Mouse (Mus musculus): ENCODE data around the gene Bmp2k. TPM values are rescaled to one million over a fixed set of nuclear protein-coding genes. Genes with fewer than 3 reads are reported as not detected.
A peak's percentile ranks its signal among the peaks of the same experiment; 100 is the strongest.

The Bmp2k gene
- polyA plus RNA-seq, 1 experiment from 2014 or later: 7.8 TPM

DNA sequence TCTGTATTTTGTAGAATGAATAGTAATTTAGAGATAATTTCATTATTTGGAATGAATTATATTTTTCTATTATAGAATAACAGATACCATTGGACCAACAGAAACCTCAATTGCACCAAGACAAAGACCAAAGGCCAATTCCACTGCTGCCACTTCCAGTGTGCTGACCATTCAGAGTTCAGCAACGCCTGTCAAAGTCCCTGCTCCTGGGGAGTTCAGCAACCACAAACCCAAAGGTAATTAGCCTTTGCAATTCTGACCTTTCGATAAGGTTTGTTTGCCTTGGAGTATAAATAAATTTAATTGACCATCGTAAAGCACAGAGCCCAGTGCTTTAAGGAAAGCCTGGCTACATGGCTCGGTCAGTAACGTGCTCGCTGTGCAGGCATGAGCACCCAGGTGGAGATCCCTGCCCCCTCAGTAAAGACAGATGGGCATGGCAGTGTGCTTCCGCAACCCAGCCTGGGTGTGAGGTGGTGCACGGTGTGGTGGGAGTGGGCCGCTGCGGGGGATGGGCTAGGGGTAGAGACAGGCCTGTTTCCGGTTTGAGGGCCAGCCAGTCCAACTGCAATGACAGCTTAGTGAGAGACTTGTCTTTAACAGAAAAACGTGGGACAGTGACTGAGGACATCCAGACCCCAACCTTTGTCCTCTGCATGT, 59.4 kb downstream of the Bmp2k start:
- Histone ChIP-seq H3K9ac (ENCODE audit: low read length) (no peak overlapping the region), H3K4me1 (ENCODE audit: control insufficient read depth, insufficient read depth, low read length) (0 out of 2 replicates have a peak, but pooled peaks cover 3% of the 10 kb centered on the region), H3K4me2 (ENCODE audit: low read depth, severe bottlenecking) (no peak overlapping the region; the same call in 1 of the 2 replicates), H3K4me3 (ENCODE audit: low read depth, low read length) (no peak overlapping the region), H3K27me3 (ENCODE audit: control insufficient read depth, insufficient read depth, low read length) (no peaks in the 10 kb centered on the region), H3K27ac (replicated peaks; ENCODE audit: low read depth, low read length) (no peak overlapping the region), H3K9me3 (ENCODE audit: control insufficient read depth, low read length) (no peaks in the 10 kb centered on the region), H3K36me3 (ENCODE audit: control insufficient read depth, insufficient read depth, low read length) (no peaks in the 10 kb centered on the region)
- ATAC-seq (ENCODE audit: insufficient number of reproducible peaks, low FRiP score, low TSS enrichment, low read depth) (peak; percentile 35; the same call in 1 of the 2 replicates), DNase-seq (ENCODE audit: low spot score) (peak; percentile 27)
- WGBS: 37% methylated on average over 12 of the region's 12 CpGs

DNA sequence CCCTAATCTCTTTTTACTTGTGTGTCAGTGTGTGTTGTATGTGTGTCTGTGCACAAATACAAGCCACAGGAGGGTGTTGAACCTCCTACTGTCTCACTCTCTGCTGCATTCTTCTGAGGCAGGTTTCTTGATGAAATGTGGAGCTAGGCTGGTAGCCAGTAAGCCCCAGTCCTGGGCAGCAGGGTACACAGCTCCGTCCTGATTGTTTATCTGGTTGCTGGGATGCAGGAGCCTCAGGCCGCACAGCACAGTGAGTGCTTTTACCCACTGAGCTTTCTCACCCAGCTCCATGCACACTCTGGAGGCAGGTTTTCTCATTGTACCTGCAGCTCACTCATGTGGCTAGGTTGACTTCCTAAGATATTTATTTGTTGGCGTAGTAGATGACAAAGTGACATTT, 63.4 kb downstream of the Bmp2k start:
- WGBS: 81% methylated on average over 3 of the region's 3 CpGs
- Histone ChIP-seq H3K27me3 (ENCODE audit: control insufficient read depth, insufficient read depth, low read length) (no peaks in the 10 kb centered on the region), H3K9ac (ENCODE audit: low read length) (no peak overlapping the region), H3K4me2 (ENCODE audit: low read depth, severe bottlenecking) (no peak overlapping the region), H3K9me3 (ENCODE audit: control insufficient read depth, low read length) (no peaks in the 10 kb centered on the region), H3K4me1 (ENCODE audit: control insufficient read depth, insufficient read depth, low read length) (0 out of 2 replicates have a peak, but pooled peaks cover 3% of the 10 kb centered on the region), H3K27ac (replicated peaks; ENCODE audit: low read depth, low read length) (no peak overlapping the region), H3K4me3 (ENCODE audit: low read depth, low read length) (no peak overlapping the region), H3K36me3 (ENCODE audit: control insufficient read depth, insufficient read depth, low read length) (no peaks in the 10 kb centered on the region)
- DNase-seq (ENCODE audit: low spot score) (no peak), ATAC-seq (ENCODE audit: insufficient number of reproducible peaks, low FRiP score, low TSS enrichment, low read depth) (no peak)

DNA sequence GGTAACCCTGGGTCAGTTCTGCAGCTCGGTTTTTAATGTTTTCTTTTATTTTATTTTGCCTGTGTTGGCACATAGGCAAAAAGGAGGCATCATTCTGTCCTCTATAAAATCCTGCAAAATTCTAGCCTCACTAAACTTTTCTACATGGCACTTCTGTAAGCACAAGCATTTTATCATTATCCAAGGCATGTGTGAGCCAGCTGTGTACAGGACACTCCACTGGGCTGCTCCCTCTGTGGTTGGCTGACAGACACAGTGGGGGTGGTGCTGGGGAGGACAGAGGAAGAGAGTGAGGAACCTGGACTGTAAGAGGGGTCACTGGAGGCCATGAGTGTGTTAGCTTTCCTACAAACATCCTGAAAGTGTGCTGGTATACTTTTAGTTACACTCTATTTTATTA, 64.6 kb downstream of the Bmp2k start:
- Histone ChIP-seq H3K27me3 (ENCODE audit: control insufficient read depth, insufficient read depth, low read length) (no peaks in the 10 kb centered on the region), H3K9ac (ENCODE audit: low read length) (no peak overlapping the region), H3K27ac (replicated peaks; ENCODE audit: low read depth, low read length) (no peak overlapping the region), H3K36me3 (ENCODE audit: control insufficient read depth, insufficient read depth, low read length) (peaks cover 3% of the 10 kb centered on the region; the same call in 1 of the 2 replicates), H3K4me3 (ENCODE audit: low read depth, low read length) (no peak overlapping the region), H3K4me1 (ENCODE audit: control insufficient read depth, insufficient read depth, low read length) (0 out of 2 replicates have a peak, but pooled peaks cover 2% of the 10 kb centered on the region), H3K9me3 (ENCODE audit: control insufficient read depth, low read length) (no peaks in the 10 kb centered on the region), H3K4me2 (ENCODE audit: low read depth, severe bottlenecking) (no peak overlapping the region)
- no peak for ATAC-seq (ENCODE audit: insufficient number of reproducible peaks, low FRiP score, low TSS enrichment, low read depth)
- no peak for DNase-seq (ENCODE audit: low spot score)
- WGBS: 80% methylated on average over 1 of the region's 1 CpGs

GRCm38 (mm10) chr5:97065746-97066145, 68.3 kb downstream of the Bmp2k start:
- ATAC-seq (ENCODE audit: insufficient number of reproducible peaks, low FRiP score, low TSS enrichment, low read depth) (no peak), DNase-seq (ENCODE audit: low spot score) (no peak)
- H3K4me2 ChIP-seq (ENCODE audit: low read depth, severe bottlenecking): no peak overlapping the region
- H3K27ac ChIP-seq (replicated peaks; ENCODE audit: low read depth, low read length): no peak overlapping the region
- H3K9me3 ChIP-seq (ENCODE audit: control insufficient read depth, low read length): no peaks in the 10 kb centered on the region
- H3K4me3 ChIP-seq (ENCODE audit: low read depth, low read length): no peak overlapping the region
- no peak overlapping the region for H3K9ac ChIP-seq (ENCODE audit: low read length)
- H3K27me3 ChIP-seq (ENCODE audit: control insufficient read depth, insufficient read depth, low read length): no peaks in the 10 kb centered on the region
- peaks cover 5% of the 10 kb centered on the region for H3K36me3 ChIP-seq (ENCODE audit: control insufficient read depth, insufficient read depth, low read length)
- no peaks in the 10 kb centered on the region for H3K4me1 ChIP-seq (ENCODE audit: control insufficient read depth, insufficient read depth, low read length)
- 94% methylated on average over 4 of the region's 4 CpGs for WGBS

GRCm38 (mm10) chr5:97075476-97076151, 78.1 kb downstream of the Bmp2k start:
- Histone ChIP-seq H3K4me3 (ENCODE audit: low read depth, low read length) (no peak overlapping the region), H3K27ac (replicated peaks; ENCODE audit: low read depth, low read length) (no peak overlapping the region), H3K4me2 (ENCODE audit: low read depth, severe bottlenecking) (no peak overlapping the region), H3K4me1 (ENCODE audit: control insufficient read depth, insufficient read depth, low read length) (peaks cover 4% of the 10 kb centered on the region; the same call in 1 of the 2 replicates), H3K9me3 (ENCODE audit: control insufficient read depth, low read length) (no peaks in the 10 kb centered on the region), H3K9ac (ENCODE audit: low read length) (no peak overlapping the region), H3K36me3 (ENCODE audit: control insufficient read depth, insufficient read depth, low read length) (no peaks in the 10 kb centered on the region), H3K27me3 (ENCODE audit: control insufficient read depth, insufficient read depth, low read length) (no peaks in the 10 kb centered on the region)
- DNase-seq (ENCODE audit: low spot score) (no peak), ATAC-seq (ENCODE audit: insufficient number of reproducible peaks, low FRiP score, low TSS enrichment, low read depth) (no peak)
- WGBS: 93% methylated on average over 11 of the region's 11 CpGs

- H3K4me2 ChIP-seq (ENCODE audit: low read depth, severe bottlenecking): no peak overlapping the region
- no peaks in the 10 kb centered on the region for H3K9me3 ChIP-seq (ENCODE audit: control insufficient read depth, low read length)
- WGBS: 95% methylated on average over 5 of the region's 5 CpGs
- no peak for DNase-seq (ENCODE audit: low spot score)
- no peaks in the 10 kb centered on the region for H3K27me3 ChIP-seq (ENCODE audit: control insufficient read depth, insufficient read depth, low read length)
- no peaks in the 10 kb centered on the region for H3K36me3 ChIP-seq (ENCODE audit: control insufficient read depth, insufficient read depth, low read length)
- H3K27ac ChIP-seq (replicated peaks; ENCODE audit: low read depth, low read length): no peak overlapping the region
- H3K9ac ChIP-seq (ENCODE audit: low read length): no peak overlapping the region
- no peak for ATAC-seq (ENCODE audit: insufficient number of reproducible peaks, low FRiP score, low TSS enrichment, low read depth)
- H3K4me1 ChIP-seq (ENCODE audit: control insufficient read depth, insufficient read depth, low read length): peaks cover 4% of the 10 kb centered on the region; the same call in 1 of the 2 replicates
- no peak overlapping the region for H3K4me3 ChIP-seq (ENCODE audit: low read depth, low read length)
These were observed 78.7 kb downstream of the Bmp2k start for GRCm38 (mm10) chr5:97076167-97076566.

DNA sequence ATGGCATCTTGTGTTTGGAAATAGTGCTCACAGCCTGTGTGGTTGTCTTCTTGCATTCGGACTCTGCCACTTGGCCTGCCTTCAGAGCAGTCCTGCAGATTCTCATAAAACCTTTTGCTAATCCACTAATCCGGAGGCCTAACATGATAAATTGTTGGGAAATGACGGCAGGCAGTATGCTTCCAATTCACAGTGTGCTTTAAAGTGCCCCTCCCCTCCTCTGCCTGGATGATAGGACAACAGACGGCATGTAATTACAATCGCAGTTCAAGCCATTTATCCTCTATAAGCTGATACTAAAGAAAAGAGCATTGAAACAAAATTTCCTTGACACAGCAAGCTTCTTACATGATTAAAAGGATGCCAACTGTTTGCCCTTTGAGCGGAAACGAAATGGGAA, 80.2 kb downstream of the Bmp2k start:
- Histone ChIP-seq H3K9ac (ENCODE audit: low read length) (no peak overlapping the region), H3K9me3 (ENCODE audit: control insufficient read depth, low read length) (no peaks in the 10 kb centered on the region), H3K27ac (replicated peaks; ENCODE audit: low read depth, low read length) (no peak overlapping the region), H3K36me3 (ENCODE audit: control insufficient read depth, insufficient read depth, low read length) (no peaks in the 10 kb centered on the region), H3K27me3 (ENCODE audit: control insufficient read depth, insufficient read depth, low read length) (no peaks in the 10 kb centered on the region), H3K4me1 (ENCODE audit: control insufficient read depth, insufficient read depth, low read length) (peaks cover 4% of the 10 kb centered on the region; the same call in 1 of the 2 replicates), H3K4me3 (ENCODE audit: low read depth, low read length) (no peak overlapping the region), H3K4me2 (ENCODE audit: low read depth, severe bottlenecking) (no peak overlapping the region)
- DNase-seq (ENCODE audit: low spot score): no peak
- 69% methylated on average over 7 of the region's 7 CpGs for WGBS
- no peak for ATAC-seq (ENCODE audit: insufficient number of reproducible peaks, low FRiP score, low TSS enrichment, low read depth)

DNA sequence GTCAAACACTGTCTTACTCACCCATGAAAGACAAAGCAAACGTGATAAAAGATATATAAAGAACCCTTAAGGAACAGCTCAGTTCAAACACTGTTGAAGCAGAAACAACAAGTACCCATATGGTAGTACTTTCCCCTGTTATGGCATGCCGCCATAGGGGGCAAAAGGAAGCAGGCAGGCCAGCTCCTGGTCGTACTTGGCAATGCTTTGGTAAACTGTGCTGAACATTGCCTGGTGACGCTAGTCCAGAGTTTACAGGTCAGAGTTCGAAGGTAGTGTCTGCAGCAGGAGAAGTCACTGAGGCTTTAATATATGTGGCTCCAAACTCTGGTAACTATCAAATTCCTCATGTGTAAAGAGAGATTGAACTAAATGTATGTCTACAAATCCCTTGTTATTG, 81.2 kb downstream of the Bmp2k start:
- no peaks in the 10 kb centered on the region for H3K4me1 ChIP-seq (ENCODE audit: control insufficient read depth, insufficient read depth, low read length)
- no peaks in the 10 kb centered on the region for H3K9me3 ChIP-seq (ENCODE audit: control insufficient read depth, low read length)
- no peak overlapping the region for H3K9ac ChIP-seq (ENCODE audit: low read length)
- H3K27ac ChIP-seq (replicated peaks; ENCODE audit: low read depth, low read length): no peak overlapping the region
- ATAC-seq (ENCODE audit: insufficient number of reproducible peaks, low FRiP score, low TSS enrichment, low read depth) (no peak), DNase-seq (ENCODE audit: low spot score) (no peak)
- no peaks in the 10 kb centered on the region for H3K27me3 ChIP-seq (ENCODE audit: control insufficient read depth, insufficient read depth, low read length)
- no peak overlapping the region for H3K4me3 ChIP-seq (ENCODE audit: low read depth, low read length)
- no peak overlapping the region for H3K4me2 ChIP-seq (ENCODE audit: low read depth, severe bottlenecking)
- 73% methylated on average over 5 of the region's 5 CpGs for WGBS
- H3K36me3 ChIP-seq (ENCODE audit: control insufficient read depth, insufficient read depth, low read length): no peaks in the 10 kb centered on the region

All from limb, embryonic 11.5 days (tissue).